Mouse (Mus musculus) urinary bladder, postnatal 25 days (tissue): ENCODE measurements around the gene Gpsm2.
"Not testable (repeated sequence)": the region's sequence is repeated elsewhere in the genome, so short reads cannot be mapped to it uniquely, and the experiment has no call there.

ENCODE experiments used
- DNase-seq: peaks from one replicate; pipeline ENCODE4 v3.0.0; 2022; ENCODE audit warnings: low spot score

Gpsm2 gene

GRCm38 (mm10) chr3:108726413-108726812, 4.3 kb upstream of the Gpsm2 start:
- no peak for DNase-seq

GRCm38 (mm10) chr3:108721076-108721991, 775 bp downstream of the Gpsm2 start:
- DNase-seq: peak; percentile 42

GRCm38 (mm10) chr3:108719761-108720160, 2.3 kb downstream of the Gpsm2 start:
- no peak for DNase-seq

GRCm38 (mm10) chr3:108719357-108719756, 2.8 kb downstream of the Gpsm2 start:
- no peak for DNase-seq

- DNase-seq: no peak
These were observed 4.1 kb downstream of the Gpsm2 start for GRCm38 (mm10) chr3:108717896-108718502.

GRCm38 (mm10) chr3:108714837-108715236, 7.3 kb downstream of the Gpsm2 start:
- DNase-seq: no peak

- DNase-seq: no peak
These were observed 8.9 kb downstream of the Gpsm2 start for GRCm38 (mm10) chr3:108713065-108713675.

- no peak for DNase-seq
These were observed 10.8 kb downstream of the Gpsm2 start for GRCm38 (mm10) chr3:108711296-108711695.

- DNase-seq: no peak
These were observed 19.3 kb downstream of the Gpsm2 start for GRCm38 (mm10) chr3:108702789-108703188.

GRCm38 (mm10) chr3:108701256-108701655, 20.9 kb downstream of the Gpsm2 start:
- DNase-seq: no peak

- DNase-seq: no peak
These were observed 22.3 kb downstream of the Gpsm2 start for GRCm38 (mm10) chr3:108699786-108700185.

GRCm38 (mm10) chr3:108698662-108699061, 23.4 kb downstream of the Gpsm2 start:
- DNase-seq: no peak

GRCm38 (mm10) chr3:108694321-108694720, 27.8 kb downstream of the Gpsm2 start:
- DNase-seq: no peak

GRCm38 (mm10) chr3:108689979-108690378, 32.1 kb downstream of the Gpsm2 start:
- DNase-seq: no peak

- no peak for DNase-seq
These were observed 32.7 kb downstream of the Gpsm2 start for GRCm38 (mm10) chr3:108689446-108689845.

GRCm38 (mm10) chr3:108689015-108689441, 33.1 kb downstream of the Gpsm2 start:
- DNase-seq: no peak

GRCm38 (mm10) chr3:108685701-108686100, 36.4 kb downstream of the Gpsm2 start:
- DNase-seq: no peak

GRCm38 (mm10) chr3:108683597-108683996, 38.5 kb downstream of the Gpsm2 start:
- DNase-seq: not testable (repeated sequence)

GRCm38 (mm10) chr3:108681004-108681403, 41.1 kb downstream of the Gpsm2 start:
- no peak for DNase-seq

GRCm38 (mm10) chr3:108676616-108677015, 45.5 kb downstream of the Gpsm2 start:
- DNase-seq: no peak

- no peak for DNase-seq
These were observed 61.2 kb downstream of the Gpsm2 start for GRCm38 (mm10) chr3:108660941-108661340.

GRCm38 (mm10) chr3:108658612-108659011, 63.5 kb downstream of the Gpsm2 start:
- DNase-seq: no peak

- DNase-seq: no peak
These were observed 66.6 kb downstream of the Gpsm2 start for GRCm38 (mm10) chr3:108655486-108655885.
